Mouse (Mus musculus) midbrain, embryonic 11.5 days (tissue): ENCODE data around the gene Trp53. TPM values are rescaled to one million over a fixed set of nuclear protein-coding genes. Genes with fewer than 3 reads are reported as not detected.

Source experiments
- ATAC-seq: fragments of 200-750 bp; cut with Nextera tagmentation; 2 replicates; pipeline ENCODE4 v1.8.0; 2017; ENCODE audit warnings: moderate TSS enrichment, moderate library complexity; ENCODE audit not compliant: low FRiP score
- DNase-seq: peaks from one replicate; pipeline ENCODE4 v3.0.0; 2015; ENCODE audit warnings: low spot score; ENCODE audit errors: missing footprints
- H3K27ac ChIP-seq: fragments of 300-500 bp; sonication (generic); 2 replicates; pipeline ENCODE4 v1.5.1; 2014; ENCODE audit warnings: low read depth, low read length
- H3K27me3 ChIP-seq: fragments of 300-500 bp; sonication (generic); 2 replicates; pipeline ENCODE4 v1.6.1; 2014; ENCODE audit warnings: mild to moderate bottlenecking, low read length, moderate library complexity, mixed read lengths; ENCODE audit not compliant: control insufficient read depth, insufficient read depth
- H3K36me3 ChIP-seq: fragments of 300-500 bp; sonication (generic); 2 replicates; pipeline ENCODE4 v1.6.1; 2014; ENCODE audit warnings: mild to moderate bottlenecking, low read length, moderate library complexity, mixed read lengths; ENCODE audit not compliant: control insufficient read depth, insufficient read depth
- H3K4me1 ChIP-seq: fragments of 300-500 bp; sonication (generic); 2 replicates; pipeline ENCODE4 v1.6.1; 2014; ENCODE audit warnings: low read length; ENCODE audit not compliant: control insufficient read depth, insufficient read depth
- H3K4me2 ChIP-seq: fragments of 300-500 bp; sonication (generic); 2 replicates; pipeline ENCODE4 v1.6.1; 2014; ENCODE audit warnings: mild to moderate bottlenecking, moderate library complexity
- H3K4me3 ChIP-seq: fragments of 300-500 bp; sonication (generic); 2 replicates; pipeline ENCODE4 v1.5.1; 2014; ENCODE audit warnings: low read depth, low read length
- H3K9ac ChIP-seq: fragments of 300-500 bp; sonication (generic); 2 replicates; pipeline ENCODE4 v1.6.1; 2014; ENCODE audit warnings: low read length
- H3K9me3 ChIP-seq: fragments of 300-500 bp; sonication (generic); 2 replicates; pipeline ENCODE4 v1.6.1; 2016; ENCODE audit warnings: low read length; ENCODE audit not compliant: control insufficient read depth
- WGBS: fragments of 180-500 bp; shearing (Covaris S2); extraction: QIAGEN DNeasy Blood & Tissue Kit; methylation state at CpG from one replicate; pipeline ENCODE4 v1.1.7; 2014; 5-methylcytosine and 5-hydroxymethylcytosine counted together
- polyA plus RNA-seq: library from polyadenylated mRNA; unstranded; fragments of >200 nt; fragmentation: Nextera tagmentation; extraction: Ambion mirVana; gene quantifications from 2 replicates; pipeline ENCODE4 v1.2.1, GENCODE M21; 2014

Trp53 gene
- polyA plus RNA-seq, 1 experiment from 2014 or later: 147 TPM

- ATAC-seq (peak; percentile 38; the same call in 1 of the 2 replicates), DNase-seq (peak; percentile 94)
- no peaks in the 10 kb centered on the region for H3K36me3 ChIP-seq
- H3K27me3 ChIP-seq: no peaks in the 10 kb centered on the region
- H3K9ac ChIP-seq: peak overlapping the region; percentile 86
- peak overlapping the region; percentile 87 for H3K27ac ChIP-seq
- H3K9me3 ChIP-seq: no peaks in the 10 kb centered on the region
- peak overlapping the region; percentile 91 for H3K4me2 ChIP-seq
- peak overlapping the region; percentile 41 for H3K4me3 ChIP-seq
- peaks cover 48% of the 10 kb centered on the region for H3K4me1 ChIP-seq
- WGBS: 6% methylated on average over 15 of the region's 15 CpGs
These were observed 33.1 kb upstream of the Trp53 start for GRCm38 (mm10) chr11:69547071-69547470.

- DNase-seq: no peak
- H3K4me3 ChIP-seq: no peak within 1 kb of the TSS
- ATAC-seq: no peak
- 43% methylated on average over 12 of the region's 12 CpGs for WGBS
- no peaks in the 10 kb centered on the region for H3K27me3 ChIP-seq
- peak within 1 kb of the TSS; percentile 9; the same call in 1 of the 2 replicates for H3K4me2 ChIP-seq
- 0 out of 2 replicates have a peak within 1 kb of the TSS, but pooled peaks have one; percentile 24 for H3K9ac ChIP-seq
- peak within 1 kb of the TSS; percentile 25; the same call in 1 of the 2 replicates for H3K27ac ChIP-seq
- peaks cover 62% of the 10 kb centered on the region for H3K4me1 ChIP-seq
- no peaks in the 10 kb centered on the region for H3K9me3 ChIP-seq
- H3K36me3 ChIP-seq: no peaks in the 10 kb centered on the region
These were observed 31.0 kb upstream of the Trp53 start, which contains the start of gene Dnah2 for GRCm38 (mm10) chr11:69549060-69549656. TSS of gene Dnah2 (minus strand) at chr11:69549110.

GRCm38 (mm10) chr11:69551310-69551709 lies 28.8 kb upstream of the Trp53 start:
- Histone ChIP-seq H3K27ac (no peak overlapping the region), H3K4me1 (peaks cover 62% of the 10 kb centered on the region), H3K4me2 (no peak overlapping the region), H3K9me3 (no peaks in the 10 kb centered on the region), H3K27me3 (no peaks in the 10 kb centered on the region), H3K4me3 (no peak overlapping the region), H3K36me3 (no peaks in the 10 kb centered on the region), H3K9ac (no peak overlapping the region)
- DNase-seq (no peak), ATAC-seq (no peak)
- WGBS: 62% methylated on average over 4 of the region's 4 CpGs

- Histone ChIP-seq H3K27me3 (no peaks in the 10 kb centered on the region), H3K4me2 (peak overlapping the region; percentile 38), H3K4me1 (peaks cover 62% of the 10 kb centered on the region), H3K9ac (peak overlapping the region; percentile 58), H3K27ac (peak overlapping the region; percentile 90), H3K9me3 (no peaks in the 10 kb centered on the region), H3K4me3 (no peak overlapping the region), H3K36me3 (no peaks in the 10 kb centered on the region)
- ATAC-seq (peak; percentile 90), DNase-seq (peak; percentile 99)
- WGBS: 13% methylated on average over 14 of the region's 14 CpGs
These were observed 27.4 kb upstream of the Trp53 start for GRCm38 (mm10) chr11:69552622-69553340.

- H3K4me3 ChIP-seq: no peak overlapping the region
These were observed 26.8 kb upstream of the Trp53 start for GRCm38 (mm10) chr11:69553341-69553721.

GRCm38 (mm10) chr11:69554539-69555140 lies 25.5 kb upstream of the Trp53 start:
- Histone ChIP-seq H3K9ac (no peak overlapping the region), H3K9me3 (no peaks in the 10 kb centered on the region), H3K27me3 (no peaks in the 10 kb centered on the region), H3K36me3 (no peaks in the 10 kb centered on the region), H3K27ac (no peak overlapping the region), H3K4me3 (no peak overlapping the region), H3K4me1 (peaks cover 63% of the 10 kb centered on the region), H3K4me2 (no peak overlapping the region)
- DNase-seq (no peak), ATAC-seq (no peak)
- 81% methylated on average over 5 of the region's 5 CpGs for WGBS

More at GRCm38 (mm10) chr11:69553341-69553721, 26.8 kb upstream of the Trp53 start:
- peak overlapping the region; percentile 90 for H3K27ac ChIP-seq
- WGBS: 0% methylated on average over 2 of the region's 2 CpGs
- peak overlapping the region; percentile 38 for H3K4me2 ChIP-seq
- H3K27me3 ChIP-seq: no peaks in the 10 kb centered on the region
- H3K4me1 ChIP-seq: peaks cover 62% of the 10 kb centered on the region
- peak overlapping the region; percentile 58 for H3K9ac ChIP-seq
- no peaks in the 10 kb centered on the region for H3K9me3 ChIP-seq
- no peaks in the 10 kb centered on the region for H3K36me3 ChIP-seq
- no peak for DNase-seq
- ATAC-seq: no peak; the same call in 1 of the 2 replicates

- Histone ChIP-seq H3K4me2 (peak overlapping the region; percentile 100), H3K27ac (no peak overlapping the region), H3K36me3 (no peaks in the 10 kb centered on the region; the same call in 1 of the 2 replicates), H3K9me3 (no peaks in the 10 kb centered on the region), H3K27me3 (no peaks in the 10 kb centered on the region), H3K9ac (peak overlapping the region; percentile 45), H3K4me3 (peak overlapping the region; percentile 9), H3K4me1 (peaks cover 79% of the 10 kb centered on the region)
- 13% methylated on average over 14 of the region's 14 CpGs for WGBS
- ATAC-seq (no peak), DNase-seq (peak; percentile 95)
These were observed 22.7 kb upstream of the Trp53 start for GRCm38 (mm10) chr11:69557381-69557958.

GRCm38 (mm10) chr11:69558756-69559155 lies 21.4 kb upstream of the Trp53 start:
- H3K9me3 ChIP-seq: no peaks in the 10 kb centered on the region
- H3K9ac ChIP-seq: peak overlapping the region; percentile 94
- peak overlapping the region; percentile 100 for H3K4me2 ChIP-seq
- H3K36me3 ChIP-seq: peaks cover 5% of the 10 kb centered on the region
- 16% methylated on average over 6 of the region's 6 CpGs for WGBS
- 0 out of 2 replicates have a peak, but pooled peaks cover 2% of the 10 kb centered on the region for H3K27me3 ChIP-seq
- H3K4me1 ChIP-seq: peaks cover 66% of the 10 kb centered on the region
- no peak overlapping the region for H3K27ac ChIP-seq
- ATAC-seq: no peak
- DNase-seq: no peak
- peak overlapping the region; percentile 69 for H3K4me3 ChIP-seq
